Mouse (Mus musculus) splenic B cell, adult 2 months (primary cell): ENCODE data around the gene Ccdc17.

ENCODE experiments used
- DNase-seq: peaks from one replicate; pipeline ENCODE4 v3.0.0-alpha.2; 2011; ENCODE audit warnings: low read depth, low spot score
- H3K27me3 ChIP-seq: 2 replicates; pipeline ENCODE4 v1.6.1; 2012; ENCODE audit warnings: mild to moderate bottlenecking, low read length, moderate library complexity, mixed read lengths; ENCODE audit not compliant: control insufficient read depth, poor library complexity, insufficient read depth, severe bottlenecking
- H3K36me3 ChIP-seq: 2 replicates; pipeline ENCODE4 v1.6.1; 2012; ENCODE audit warnings: mild to moderate bottlenecking, low read length, moderate library complexity, mixed read lengths; ENCODE audit not compliant: control insufficient read depth, poor library complexity, insufficient read depth, severe bottlenecking

Gene Ccdc17

DNA sequence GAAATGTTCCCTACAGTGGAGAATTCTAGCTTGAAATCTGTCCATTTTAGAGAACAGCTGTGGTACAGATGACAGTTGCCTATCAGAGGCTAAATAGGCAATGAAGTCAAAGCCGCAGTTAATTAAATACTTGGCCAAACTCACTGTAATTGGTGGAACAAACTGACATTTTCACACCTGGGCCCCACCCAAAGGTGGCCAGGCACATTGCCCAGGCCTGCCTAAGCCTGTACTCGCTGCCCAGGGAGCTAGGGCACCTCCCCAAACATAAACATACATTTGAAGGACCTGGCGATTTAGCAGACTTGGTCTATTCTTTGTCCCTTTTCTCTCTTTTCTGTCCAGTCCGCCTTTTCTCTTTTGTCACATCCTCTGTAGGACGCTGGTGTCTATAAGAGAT, at the start of gene Ccdc17:
Gene Ccdc17 (plus strand): TSS at position 276 of the 400 bp plus-strand sequence.
- Histone ChIP-seq H3K36me3 (peaks cover 4% of the 10 kb centered on the region), H3K27me3 (no peaks in the 10 kb centered on the region)
- DNase-seq, result no peak

DNA sequence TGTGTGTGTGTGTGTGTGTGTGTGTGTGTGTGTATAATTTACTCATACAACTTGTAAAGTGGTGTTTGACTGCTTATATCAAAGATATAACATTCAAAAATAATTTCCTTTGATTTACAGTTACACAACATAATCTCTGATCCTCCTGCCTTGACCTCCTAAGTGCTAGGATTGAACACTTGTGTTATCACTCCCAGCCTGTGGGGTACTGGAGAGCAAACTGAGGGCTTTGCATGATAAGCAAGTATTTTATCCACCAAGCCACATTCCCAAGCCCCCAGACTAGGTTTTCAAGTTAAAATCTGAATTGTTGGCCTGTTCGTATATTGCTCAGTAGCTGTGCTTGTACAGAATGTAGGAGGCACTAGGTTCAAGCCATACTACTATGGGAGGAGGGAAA, 46.0 kb upstream of the Ccdc17 start:
- Histone ChIP-seq H3K27me3 (no peaks in the 10 kb centered on the region), H3K36me3 (peaks cover 4% of the 10 kb centered on the region; the same call in 1 of the 2 replicates)
- DNase-seq, result no peak

DNA sequence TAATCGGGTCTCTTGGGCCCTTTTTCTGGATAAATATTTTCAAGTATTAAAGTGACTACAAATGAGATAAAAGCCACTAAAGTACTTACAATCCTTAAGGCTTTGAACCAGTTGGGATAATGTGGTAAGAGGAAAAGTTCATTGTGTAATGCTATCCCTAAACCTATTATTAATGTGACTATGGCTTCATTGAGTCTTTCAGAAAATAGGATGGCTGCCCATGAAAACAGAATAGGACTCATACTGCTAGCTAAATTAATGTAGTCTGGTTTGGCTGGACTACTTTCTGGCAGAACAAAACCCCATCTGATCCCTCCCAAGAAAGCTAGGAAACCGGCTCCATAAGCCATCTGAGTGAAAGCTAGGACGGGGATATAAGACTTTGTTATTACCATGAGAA, 43.4 kb upstream of the Ccdc17 start:
- no peaks in the 10 kb centered on the region for H3K27me3 ChIP-seq
- no peak for DNase-seq
- H3K36me3 ChIP-seq, result peaks cover 4% of the 10 kb centered on the region; the same call in 1 of the 2 replicates

DNA sequence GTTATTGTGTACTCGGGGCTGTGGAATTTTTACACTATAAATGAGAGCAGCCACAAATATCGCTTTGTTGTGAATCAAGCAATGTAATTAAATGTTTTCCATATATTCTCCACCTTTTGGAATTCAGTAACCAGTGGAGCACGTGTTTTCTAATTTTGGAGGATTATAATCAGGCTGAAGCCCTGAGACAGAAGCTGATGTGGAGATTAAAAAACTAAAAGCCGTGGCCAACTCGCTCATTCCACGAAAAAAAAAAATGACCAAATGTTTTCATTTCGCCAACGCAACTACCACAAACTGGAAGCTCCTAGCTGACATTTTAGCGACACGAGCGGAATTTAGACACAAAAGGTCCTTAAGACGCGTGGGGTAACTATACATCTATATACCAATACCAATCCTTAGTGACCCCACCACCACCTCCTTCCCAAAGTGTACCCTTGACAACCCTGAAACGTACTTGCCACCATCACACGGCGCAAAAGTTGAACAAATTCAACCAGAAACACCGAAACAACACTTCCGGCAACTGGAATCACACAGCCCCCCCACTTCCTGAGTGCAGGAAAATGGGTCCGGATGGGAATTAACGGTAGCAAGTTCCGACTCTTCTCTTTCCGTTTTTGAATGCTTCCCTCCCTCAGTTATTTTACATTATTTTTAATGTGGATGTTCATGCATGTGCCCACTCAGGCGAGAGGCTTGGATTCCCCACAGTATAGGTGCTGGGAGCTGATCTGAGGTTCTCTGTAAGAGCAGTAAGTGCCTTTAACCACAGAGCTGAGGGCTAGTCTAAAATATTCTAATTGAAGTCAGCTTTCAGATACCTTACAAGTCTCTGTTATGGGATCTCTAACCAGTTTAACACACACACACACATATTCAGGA, 40.8 kb upstream of the Ccdc17 start, which contains the start of gene Tmem69:
Gene Tmem69 (minus strand): TSS at position 524 of the 888 bp plus-strand sequence.
- peak; percentile 76 for DNase-seq
- H3K36me3 ChIP-seq, result peaks cover 4% of the 10 kb centered on the region; the same call in 1 of the 2 replicates

DNA sequence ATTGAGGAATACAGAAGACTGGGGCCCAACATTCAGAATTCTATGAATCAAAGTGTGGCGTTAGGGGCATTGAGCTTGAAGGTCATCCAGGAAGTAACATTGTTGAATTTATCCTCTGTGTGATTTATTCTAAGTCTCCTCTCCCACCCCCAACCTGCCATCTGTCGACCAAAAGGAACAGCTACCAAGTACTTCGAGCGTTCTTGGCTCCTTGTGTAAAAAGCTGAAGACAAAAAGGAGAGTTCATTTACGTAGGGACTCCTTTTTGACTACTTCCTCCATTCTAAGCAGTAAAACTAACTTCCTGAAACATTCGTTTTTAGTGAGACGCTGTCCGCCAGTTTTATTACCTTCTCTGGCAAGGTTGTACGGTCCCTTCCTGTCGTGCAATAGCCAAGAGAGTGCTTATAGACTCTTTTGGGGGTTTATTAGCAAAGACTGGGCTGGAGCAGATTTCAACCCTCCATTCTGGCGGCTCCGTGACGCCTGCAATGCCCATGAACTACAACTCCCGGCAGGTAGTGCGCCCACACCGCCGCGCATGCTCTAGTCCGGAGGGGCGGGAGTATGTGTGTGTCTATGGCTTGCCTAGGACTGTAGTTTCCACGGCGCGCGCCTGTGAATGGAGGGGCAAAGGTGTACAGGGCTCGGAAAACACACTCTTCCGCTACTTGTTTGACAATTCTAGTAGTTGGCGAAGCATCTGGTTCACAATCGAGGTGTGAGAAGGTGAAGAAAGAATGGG, 39.7 kb upstream of the Ccdc17 start:
- peak; percentile 95 for DNase-seq
- Histone ChIP-seq H3K27me3 (no peaks in the 10 kb centered on the region), H3K36me3 (peaks cover 4% of the 10 kb centered on the region; the same call in 1 of the 2 replicates)

More for the DNA sequence above, 40.8 kb upstream of the Ccdc17 start, which contains the start of gene Tmem69:
- no peaks in the 10 kb centered on the region for H3K27me3 ChIP-seq

DNA sequence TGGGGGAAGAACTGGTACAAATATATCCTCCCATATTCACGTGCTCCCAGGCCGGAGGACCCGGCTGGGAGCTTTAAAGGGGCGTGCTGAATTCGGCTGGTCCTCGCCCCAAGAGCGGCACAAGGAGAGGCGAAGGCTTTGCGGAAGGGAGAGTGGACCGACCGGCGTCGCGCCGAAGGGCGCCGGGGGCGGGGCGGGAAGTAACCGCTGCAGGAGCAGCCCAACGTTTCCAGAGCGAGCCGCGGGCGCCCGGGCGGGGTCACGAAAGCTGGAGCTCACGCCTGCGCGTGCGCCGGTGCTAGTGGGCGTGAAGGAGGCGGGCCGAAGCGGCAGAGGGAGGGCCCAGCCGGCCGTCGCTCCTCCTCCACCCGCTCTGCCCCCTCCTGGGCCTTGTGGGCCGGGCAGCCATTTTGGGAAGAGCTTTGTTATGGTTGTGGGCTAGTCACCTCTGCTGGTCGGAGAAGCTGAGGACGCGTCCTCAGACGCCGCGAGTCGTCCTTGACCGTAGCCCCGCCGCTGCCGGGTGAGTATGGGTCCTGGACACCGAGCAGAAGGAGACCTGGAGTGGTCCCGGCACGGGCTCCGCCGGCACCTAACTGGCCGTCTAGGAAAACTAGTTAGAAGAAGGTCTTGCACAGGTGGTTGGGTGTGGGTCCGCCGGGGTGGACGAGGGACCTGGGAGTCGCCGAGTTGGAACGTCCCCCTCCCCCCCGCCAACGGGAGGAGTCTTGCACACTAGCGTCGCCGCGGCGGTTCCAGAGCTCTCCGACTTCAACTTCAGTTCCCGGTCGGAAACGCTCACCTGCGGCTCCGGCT, 38.9 kb upstream of the Ccdc17 start, which contains the start of gene Gpbp1l1:
Gene Gpbp1l1 (plus strand): TSS at position 353 of the 816 bp plus-strand sequence.
- DNase-seq, result peak; percentile 97
- Histone ChIP-seq H3K36me3 (peaks cover 4% of the 10 kb centered on the region; the same call in 1 of the 2 replicates), H3K27me3 (no peaks in the 10 kb centered on the region)

DNA sequence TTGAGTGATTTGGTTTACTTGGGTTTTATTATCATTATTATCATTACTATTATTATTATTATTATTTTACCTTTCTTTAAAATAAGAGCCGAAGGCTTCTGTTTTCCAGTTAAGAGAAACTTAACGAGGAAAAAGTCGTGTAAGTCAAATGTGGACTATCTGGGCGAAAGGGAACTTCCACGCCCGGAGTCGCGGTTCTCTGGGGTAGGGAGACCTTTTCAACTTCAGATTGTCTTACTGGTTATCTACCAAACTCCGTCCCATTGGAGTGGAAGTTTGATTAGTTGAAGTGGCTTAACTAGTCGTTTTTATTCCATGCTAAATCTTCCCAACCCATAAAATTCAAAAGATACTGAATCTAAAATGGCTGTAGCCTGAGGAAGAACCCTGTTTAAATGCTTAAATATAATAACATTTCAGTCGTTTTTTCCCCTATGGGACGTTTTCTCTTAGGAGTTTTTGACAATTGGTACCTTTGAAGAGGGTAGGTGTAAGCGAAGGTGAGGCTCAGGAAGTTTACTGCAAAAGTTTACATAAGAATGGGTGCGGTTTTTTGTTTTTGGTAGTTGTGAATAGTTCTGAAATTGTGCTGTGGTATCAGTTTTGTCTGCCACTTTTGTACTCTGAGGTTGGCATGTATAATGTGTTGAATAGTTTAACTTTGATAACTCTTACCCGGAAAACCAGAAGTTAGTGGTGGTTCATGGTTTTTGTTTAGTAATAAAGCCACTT, 38.1 kb upstream of the Ccdc17 start:
- peak; percentile 12 for DNase-seq
- Histone ChIP-seq H3K27me3 (no peaks in the 10 kb centered on the region), H3K36me3 (peaks cover 2% of the 10 kb centered on the region; the same call in 1 of the 2 replicates)

DNA sequence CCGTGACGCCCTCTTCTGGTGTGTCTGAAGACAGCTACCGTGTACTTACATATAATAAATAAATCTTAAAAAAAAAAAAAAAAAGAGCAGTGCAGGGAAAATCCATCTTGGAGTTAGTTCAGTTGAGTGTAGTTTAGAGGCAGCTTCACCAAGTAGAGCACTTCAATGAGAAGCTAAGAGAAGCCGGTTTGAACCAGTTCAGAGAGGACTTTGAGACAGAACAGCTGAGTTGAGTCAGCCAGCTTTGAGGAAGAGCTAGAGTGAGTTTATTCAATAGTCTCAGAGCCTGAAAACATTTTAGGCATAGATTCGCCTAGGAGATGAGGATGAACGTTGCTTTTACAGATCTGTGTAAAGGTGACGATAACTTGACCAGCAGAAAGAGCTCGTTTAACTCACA, 661 bp upstream of the Ccdc17 start:
- Histone ChIP-seq H3K36me3 (peaks cover 10% of the 10 kb centered on the region), H3K27me3 (no peaks in the 10 kb centered on the region)
- DNase-seq, result no peak

DNA sequence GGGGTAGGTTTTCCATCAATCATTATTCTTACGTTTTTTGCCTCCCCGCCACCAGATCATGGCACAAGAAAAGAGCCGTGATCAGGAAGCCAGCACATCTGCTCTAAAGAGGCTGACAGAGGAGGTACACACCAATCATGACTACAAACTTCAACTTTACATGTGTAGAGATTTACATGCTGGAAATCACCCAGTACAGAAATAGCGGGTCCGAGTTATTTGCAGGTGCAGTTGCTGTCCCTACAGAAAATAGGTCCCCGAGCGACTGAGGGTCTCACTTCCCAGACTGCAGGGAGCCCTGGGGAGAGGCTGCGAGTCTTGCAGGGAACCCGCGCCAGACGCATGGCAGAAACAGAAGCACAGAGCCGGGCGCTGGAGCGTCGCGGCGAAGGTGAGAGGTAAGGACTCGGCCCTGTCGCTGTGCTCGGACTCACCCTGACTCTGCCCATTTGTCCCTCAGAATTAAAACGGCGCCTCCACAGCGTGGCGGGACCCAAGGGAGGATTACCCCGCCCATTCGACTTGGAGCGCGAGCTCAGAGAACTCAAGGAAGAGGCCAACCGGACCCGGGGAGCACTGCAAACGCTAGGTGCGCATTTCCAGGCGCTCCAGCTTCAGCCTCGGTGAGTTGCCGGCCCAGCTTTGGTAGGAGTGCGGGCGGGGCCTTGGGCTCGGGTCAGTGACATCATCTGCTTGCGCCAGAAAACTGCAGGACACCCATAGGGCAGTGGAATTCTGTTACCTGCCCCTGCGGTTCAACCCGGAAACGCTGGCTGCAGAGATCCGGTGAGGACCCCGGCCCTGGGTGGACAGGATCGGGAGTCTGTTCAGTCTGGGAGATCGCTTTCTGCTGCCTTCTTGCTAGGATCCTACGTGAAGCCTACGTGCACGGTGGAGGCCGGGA, 776 bp downstream of the Ccdc17 start:
- peak; percentile 84 for DNase-seq
- Histone ChIP-seq H3K36me3 (peaks cover 2% of the 10 kb centered on the region), H3K27me3 (no peaks in the 10 kb centered on the region)

DNA sequence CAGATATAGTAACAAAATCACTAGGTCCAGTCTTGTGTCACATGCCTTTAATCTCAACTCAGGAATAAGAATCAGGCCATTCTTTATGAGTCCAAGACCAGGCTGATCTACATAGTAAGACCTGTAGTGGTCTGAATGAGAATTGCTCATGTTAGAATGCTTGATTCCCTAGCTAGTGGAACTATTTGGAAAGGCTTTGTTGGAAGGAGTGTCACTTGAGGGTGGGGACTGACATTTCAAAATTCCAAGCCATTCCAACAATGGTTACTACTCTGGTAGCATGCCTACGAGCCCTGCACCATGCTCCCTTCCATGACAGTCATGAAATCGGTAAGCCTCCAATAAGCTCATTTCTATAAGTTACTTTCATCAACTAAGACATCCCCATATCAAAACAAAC, 16.2 kb downstream of the Ccdc17 start:
- Histone ChIP-seq H3K36me3 (peaks cover 16% of the 10 kb centered on the region; the same call in 1 of the 2 replicates), H3K27me3 (no peaks in the 10 kb centered on the region)
- no peak for DNase-seq

DNA sequence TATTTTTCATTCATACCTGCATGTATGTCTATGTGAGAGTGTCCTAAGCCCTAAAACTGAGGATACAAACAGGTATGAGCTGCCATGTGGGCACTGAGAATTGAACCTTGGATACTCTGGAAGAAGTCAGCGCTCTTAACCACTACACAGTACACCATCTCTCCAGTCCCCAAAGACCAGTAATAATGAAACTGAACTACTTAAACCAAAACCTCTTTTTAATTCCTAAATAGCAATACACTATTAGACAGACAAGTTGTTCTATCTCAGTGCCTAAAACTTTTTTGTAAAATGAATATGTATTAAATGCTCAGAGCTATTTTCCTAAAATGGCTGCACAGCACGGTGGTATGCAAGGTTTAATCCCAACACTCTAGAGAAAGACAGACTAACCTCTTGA, 18.8 kb downstream of the Ccdc17 start:
- DNase-seq, result no peak
- peaks cover 15% of the 10 kb centered on the region; the same call in 1 of the 2 replicates for H3K36me3 ChIP-seq

DNA sequence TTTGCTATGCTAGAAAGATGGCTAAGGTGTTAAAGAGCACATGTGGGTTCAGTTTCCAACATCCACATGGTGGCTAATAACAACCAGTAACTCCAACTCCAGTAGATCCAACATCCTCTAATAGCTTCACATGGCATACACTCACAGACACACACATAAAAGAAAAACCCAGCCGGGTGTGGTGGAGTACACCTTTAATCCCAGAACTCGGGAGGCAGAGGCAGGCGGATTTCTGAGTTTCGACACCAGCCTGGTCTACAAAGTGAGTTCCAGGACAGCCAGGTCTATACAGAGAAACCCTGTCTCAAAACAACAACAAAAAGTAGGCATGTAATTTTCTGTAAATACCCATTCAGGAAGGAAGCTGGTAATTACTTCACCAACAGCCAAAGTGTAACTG, 28.4 kb downstream of the Ccdc17 start:
- Histone ChIP-seq H3K36me3 (no peaks in the 10 kb centered on the region), H3K27me3 (no peaks in the 10 kb centered on the region; the same call in 1 of the 2 replicates)
- DNase-seq, result no peak

More for the DNA sequence above, 18.8 kb downstream of the Ccdc17 start:
- no peaks in the 10 kb centered on the region for H3K27me3 ChIP-seq
